In genomic region chr6:99338593-99339342, GRCm38 (mm10) we compare ENCODE assay signal across 29 mouse cellular contexts.
A peak's percentile ranks its signal among the peaks of the same experiment; 100 is the strongest.
DNase-seq lines count a peak whose midpoint lies in the region; ATAC-seq and TF ChIP-seq lines count a peak whose summit lies in the region.
"Had no signal": no experiment of that assay in that cellular context is flagged by ENCODE, and none has a peak within 500 bp of the region (broad histone marks: within the 10 kb centered on the region; RNA-seq: fewer than 3 reads in every experiment).

No protein-coding gene starts in this region.

- H3K36me3 ChIP-seq in megakaryocyte, embryonic 14.5 days (replicated peaks; ENCODE audit: low read length) = peaks cover 3% of the 10 kb centered on the region
- H3K36me3 ChIP-seq in MEL (ENCODE audit: control insufficient read depth in 1 of 2, insufficient read depth in 2 of 2, low read length in 2 of 2) = no peaks in the 10 kb centered on the region
- H3K36me3 ChIP-seq in stomach, postnatal 0 days (ENCODE audit: control insufficient read depth, insufficient read depth, low read length) = no peaks in the 10 kb centered on the region
- H3K36me3 ChIP-seq: embryonic facial prominence, embryonic 13.5 days; forebrain, embryonic 12.5 days; heart, embryonic 15.5 days; intestine, embryonic 15.5 days; limb, embryonic 12.5 days; liver, embryonic 12.5 days; midbrain, embryonic 10.5 days; neural tube, embryonic 15.5 days had no signal

- ATAC-seq in frontal cortex, adult (ENCODE audit: low TSS enrichment) = peak; percentile 10; the same call in 1 of the 2 replicates
- ATAC-seq in megakaryocyte, adult 5-6 weeks (ENCODE audit: poor library complexity, severe bottlenecking) = no peak
- no peak for ATAC-seq in stomach, postnatal 0 days (ENCODE audit: low FRiP score, low TSS enrichment)
- ATAC-seq: hindbrain, embryonic 16.5 days; liver, embryonic 12.5 days; midbrain, embryonic 16.5 days had no signal

- no peaks in the 10 kb centered on the region for H3K79me2 ChIP-seq in MEL (ENCODE audit: control insufficient read depth, insufficient read depth, low read length, poor library complexity)

- H3K27ac ChIP-seq in MEL (ENCODE audit: control insufficient read depth, low read depth, low read length) = no peak overlapping the region
- H3K27ac ChIP-seq in stomach, postnatal 0 days (replicated peaks) = peak overlapping the region; percentile 49; the same call in 1 of the 2 replicates
- H3K27ac ChIP-seq: embryonic facial prominence, embryonic 13.5 days; forebrain, embryonic 12.5 days; heart, embryonic 15.5 days; limb, embryonic 12.5 days; liver, embryonic 12.5 days; midbrain, embryonic 10.5 days; neural tube, embryonic 15.5 days had no signal

- no peak for TF ChIP-seq RAD21 in MEL (IDR thresholded peaks at IDR 0.05; ENCODE audit: low read depth, low read length)

- H3K4me1 ChIP-seq in megakaryocyte, embryonic 14.5 days = peaks cover 38% of the 10 kb centered on the region
- no peaks in the 10 kb centered on the region for H3K4me1 ChIP-seq in MEL (ENCODE audit: control insufficient read depth in 1 of 2, insufficient read depth in 2 of 2, low read length in 2 of 2)
- 0 out of 2 replicates have a peak, but pooled peaks cover 3% of the 10 kb centered on the region for H3K4me1 ChIP-seq in stomach, postnatal 0 days (replicated peaks; ENCODE audit: control insufficient read depth, insufficient read depth)
- peaks cover 6% of the 10 kb centered on the region for H3K4me1 ChIP-seq in lung, adult 2 months (ENCODE audit: control insufficient read depth, insufficient read depth, low read length)

- 48% methylated on average over 9 of the region's 9 CpGs for WGBS in stomach, postnatal 0 days
- 78% methylated on average over 9 of the region's 9 CpGs for WGBS in lung, adult 2 months

- TF ChIP-seq EP300 in MEL (IDR thresholded peaks at IDR 0.05; ENCODE audit: low read depth in 1 of 2, low read length in 2 of 2) = no peak
- no peak for TF ChIP-seq EP300 in stomach, postnatal 0 days (optimal IDR thresholded peaks at IDR 0.05)

- no peak overlapping the region for H3K9ac ChIP-seq in MEL (ENCODE audit: control insufficient read depth, low read depth, low read length, poor library complexity, severe bottlenecking)
- H3K9ac ChIP-seq in stomach, postnatal 0 days (ENCODE audit: low read length) = no peak overlapping the region
- H3K9ac ChIP-seq: embryonic facial prominence, embryonic 13.5 days; forebrain, embryonic 12.5 days; heart, embryonic 15.5 days; intestine, embryonic 15.5 days; limb, embryonic 12.5 days; liver, embryonic 12.5 days; lung, embryonic 14.5 days; neural tube, embryonic 15.5 days had no signal

- H3K9me3 ChIP-seq in megakaryocyte, embryonic 14.5 days = no peaks in the 10 kb centered on the region
- no peaks in the 10 kb centered on the region for H3K9me3 ChIP-seq in MEL (replicated peaks; ENCODE audit: insufficient read depth, low read length)
- H3K9me3 ChIP-seq in stomach, postnatal 0 days (ENCODE audit: control insufficient read depth, low read length) = no peaks in the 10 kb centered on the region
- H3K9me3 ChIP-seq: embryonic facial prominence, embryonic 13.5 days; forebrain, embryonic 12.5 days; heart, embryonic 15.5 days; intestine, embryonic 15.5 days; limb, embryonic 12.5 days; liver, embryonic 12.5 days; midbrain, embryonic 10.5 days; neural tube, embryonic 15.5 days had no signal

- H3K27me3 ChIP-seq in megakaryocyte, embryonic 14.5 days (replicated peaks) = no peaks in the 10 kb centered on the region
- no peaks in the 10 kb centered on the region for H3K27me3 ChIP-seq in MEL (ENCODE audit: control insufficient read depth in 1 of 2, insufficient read depth in 2 of 2, low read length in 2 of 2)
- H3K27me3 ChIP-seq in stomach, postnatal 0 days (ENCODE audit: control insufficient read depth, insufficient read depth, low read length) = no peaks in the 10 kb centered on the region
- H3K27me3 ChIP-seq: forebrain, embryonic 12.5 days; heart, embryonic 15.5 days; intestine, embryonic 15.5 days; liver, embryonic 12.5 days; neural tube, embryonic 15.5 days had no signal

- no peak for TF ChIP-seq CTCF in MEL (IDR thresholded peaks at IDR 0.05 in 2 of 3, conservative IDR thresholded peaks at IDR 0.05 in 1 of 3; ENCODE audit: control insufficient read depth in 1 of 3, insufficient read depth in 1 of 3, low read depth in 2 of 3, low read length in 3 of 3, poor library complexity in 1 of 3, severe bottlenecking in 1 of 3)
- TF ChIP-seq CTCF in stomach, postnatal 0 days (IDR thresholded peaks at IDR 0.05; ENCODE audit: low read depth) = no peak
- no peak for TF ChIP-seq CTCF in lung, adult 2 months (IDR thresholded peaks at IDR 0.05; ENCODE audit: insufficient read depth, low read length)

- H3K4me3 ChIP-seq in megakaryocyte, embryonic 14.5 days (replicated peaks) = peak overlapping the region; percentile 83
- no peak overlapping the region for H3K4me3 ChIP-seq in MEL (ENCODE audit: control insufficient read depth in 1 of 2, insufficient read depth in 1 of 2, low read depth in 2 of 2, low read length in 2 of 2)
- H3K4me3 ChIP-seq in stomach, postnatal 0 days (ENCODE audit: low read depth, low read length) = no peak overlapping the region
- no peak overlapping the region for H3K4me3 ChIP-seq in lung, adult 2 months (replicated peaks; ENCODE audit: extremely low read depth, low read depth, low read length)
- H3K4me3 ChIP-seq: embryonic facial prominence, embryonic 13.5 days; erythroblast, embryonic 14.5 days; forebrain, embryonic 12.5 days; heart, embryonic 15.5 days; intestine, embryonic 15.5 days; limb, embryonic 12.5 days; liver, embryonic 12.5 days; midbrain, embryonic 10.5 days; myocyte; neural tube, embryonic 15.5 days had no signal

- TF ChIP-seq POLR2A in MEL (IDR thresholded peaks at IDR 0.05; ENCODE audit: control insufficient read depth in 1 of 2, insufficient read depth in 1 of 2, low read depth in 1 of 2, low read length in 2 of 2, poor library complexity in 1 of 2) = no peak
- TF ChIP-seq POLR2A in lung, adult 2 months (IDR thresholded peaks at IDR 0.05; ENCODE audit: borderline replicate concordance, extremely low read depth, low read depth, low read length) = no peak

- DNase-seq in frontal cortex, postnatal 10 days (ENCODE audit: low spot score in 2 of 2) = no peak
- DNase-seq in MEL (ENCODE audit: low read depth, low spot score) = no peak
- DNase-seq in stomach, postnatal 0 days (ENCODE audit: low spot score) = no peak
- no peak for DNase-seq in gastrocnemius, postnatal 4 days (ENCODE audit: low spot score in 2 of 2)
- no peak for DNase-seq in lung, adult 2 months
- DNase-seq: adrenal gland, postnatal 10 days; cerebellum, adult 8-10 months; cerebellum, postnatal 36 days; gastrocnemius, postnatal 14 days; heart, postnatal 36 days; kidney, adult 8-10 months; kidney, postnatal 10 days; lung, embryonic 14.5 days; thymus, postnatal 14 days had no signal

- H3K4me2 ChIP-seq in stomach, postnatal 0 days (replicated peaks; ENCODE audit: low read depth) = no peak overlapping the region
- H3K4me2 ChIP-seq: embryonic facial prominence, embryonic 13.5 days; forebrain, embryonic 12.5 days; heart, embryonic 15.5 days; limb, embryonic 12.5 days; liver, embryonic 12.5 days; lung, embryonic 14.5 days; neural tube, embryonic 15.5 days had no signal

TF ChIP-seq in MEL, 35 proteins besides CTCF, POLR2A, EP300 and RAD21:
- TF ChIP-seq MAX (IDR thresholded peaks at IDR 0.05; ENCODE audit: low read length) = no peak
- TF ChIP-seq ZNF384 (IDR thresholded peaks at IDR 0.05; ENCODE audit: low read depth, low read length) = peak; percentile 52
